Mouse (Mus musculus) liver, postnatal 0 days (tissue): ENCODE data around the gene Taf6.

Experiments used
- CTCF ChIP-seq: sonication (generic); IDR thresholded peaks from 2 replicates; pipeline ENCODE4 v1.5.1; 2016; ENCODE audit warnings: antibody characterized with exemption, low read depth
- EP300 ChIP-seq: IDR thresholded peaks from 2 replicates; pipeline ENCODE4 v1.6.1; 2016; ENCODE audit warnings: antibody characterized with exemption, low read depth, mild to moderate bottlenecking

DNA sequence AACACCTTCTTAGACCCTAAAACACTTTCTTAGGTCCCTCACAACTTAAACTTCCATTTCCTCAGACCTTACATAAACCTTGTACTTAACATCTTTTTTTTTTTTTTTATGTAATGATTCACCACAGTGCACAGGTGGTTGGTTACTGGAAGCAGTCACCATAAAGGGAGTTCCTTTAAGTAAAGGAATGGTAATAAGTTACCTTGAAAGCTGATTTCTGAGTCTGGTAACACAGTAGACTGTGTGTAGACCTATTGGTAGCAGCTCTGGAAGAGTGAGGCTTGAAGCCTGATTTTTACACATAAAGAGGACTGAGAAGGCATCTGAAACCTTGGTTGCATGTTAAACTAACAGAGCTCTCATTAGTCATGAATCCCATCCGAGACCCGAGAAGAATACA lies 32.6 kb upstream of the Taf6 start:
- no peak for TF ChIP-seq CTCF
- no peak for TF ChIP-seq EP300
